23 mouse cellular contexts compared by ENCODE assay signal in the genomic region with DNA sequence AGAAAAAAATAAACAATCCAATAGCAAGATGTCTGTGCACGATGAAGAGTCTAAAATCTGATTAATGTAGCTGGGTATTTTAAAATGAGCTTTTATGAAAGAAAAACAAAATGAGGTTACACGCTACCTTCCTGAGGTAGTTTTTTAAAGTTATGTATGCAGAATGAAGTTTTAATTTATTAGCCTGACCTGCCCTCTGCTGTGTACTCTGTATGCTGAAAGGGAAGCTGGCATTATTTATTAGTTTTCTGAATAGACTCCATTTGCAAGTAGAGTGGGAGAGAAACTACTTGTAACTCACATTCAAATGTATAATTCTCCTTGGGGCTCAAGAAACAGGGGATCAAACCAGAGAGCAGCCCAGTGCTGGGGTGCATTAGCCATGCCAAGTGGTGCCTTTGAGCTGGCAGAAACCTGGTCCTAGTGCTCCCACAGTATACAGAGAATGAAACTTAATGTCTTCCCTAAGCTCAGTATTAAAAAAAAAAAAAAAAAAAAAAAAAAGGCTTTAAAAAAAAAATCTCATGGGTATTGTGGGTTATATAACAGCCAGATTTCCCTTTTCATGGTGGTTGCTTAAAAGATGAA.
"Had no signal": no experiment of that assay in that cellular context is flagged by ENCODE, and none has a peak within 500 bp of the region (broad histone marks: within the 10 kb centered on the region; RNA-seq: fewer than 3 reads in every experiment).

No protein-coding gene starts in this region.

- H3K27ac ChIP-seq: kidney, embryonic 15.5 days; limb, embryonic 12.5 days; limb, embryonic 15.5 days; liver, embryonic 14.5 days; macrophage; midbrain, embryonic 10.5 days; neural tube, embryonic 13.5 days; stomach, postnatal 0 days had no signal

- H3K36me3 ChIP-seq: kidney, embryonic 15.5 days; limb, embryonic 12.5 days; limb, embryonic 15.5 days; midbrain, embryonic 10.5 days; neural tube, embryonic 13.5 days had no signal

- H3K4me2 ChIP-seq: kidney, embryonic 15.5 days; limb, embryonic 12.5 days; limb, embryonic 15.5 days; liver, embryonic 11.5 days; lung, embryonic 14.5 days; neural tube, embryonic 13.5 days had no signal

- H3K4me3 ChIP-seq: kidney, embryonic 15.5 days; limb, embryonic 12.5 days; limb, embryonic 15.5 days; midbrain, embryonic 10.5 days; neural tube, embryonic 13.5 days had no signal

- H3K27me3 ChIP-seq: kidney, embryonic 15.5 days; limb, embryonic 12.5 days; limb, embryonic 15.5 days; neural tube, embryonic 13.5 days had no signal

- H3K4me1 ChIP-seq: kidney, embryonic 15.5 days; limb, embryonic 12.5 days; limb, embryonic 15.5 days; midbrain, embryonic 10.5 days had no signal

- H3K9me3 ChIP-seq: kidney, embryonic 15.5 days; limb, embryonic 12.5 days; limb, embryonic 15.5 days; midbrain, embryonic 10.5 days; neural tube, embryonic 13.5 days had no signal

- DNase-seq: kidney, adult 8-10 months; kidney, postnatal 10 days; kidney, postnatal 36 days; left cerebral cortex, postnatal 4 days; liver, postnatal 0 days; lung, embryonic 14.5 days; right cerebral cortex, postnatal 14 days; right cerebral cortex, postnatal 4 days; thymus, adult 2 months; thymus, postnatal 14 days; thymus, postnatal 4 days had no signal

- ATAC-seq: intestine, postnatal 0 days; liver, postnatal 0 days; lung, postnatal 0 days; midbrain, embryonic 16.5 days had no signal

- H3K9ac ChIP-seq: kidney, embryonic 15.5 days; limb, embryonic 12.5 days; limb, embryonic 15.5 days; liver, embryonic 14.5 days; liver, postnatal 0 days; lung, embryonic 14.5 days; neural tube, embryonic 13.5 days had no signal
